Mouse (Mus musculus) megakaryocyte, embryonic 14.5 days (primary cell): ENCODE data around the gene Smtnl2. TPM values are rescaled to one million over a fixed set of nuclear protein-coding genes. Genes with fewer than 3 reads are reported as not detected.

ENCODE experiments used
- H3K27me3 ChIP-seq: replicated peaks from 2 replicates; pipeline ENCODE3; 2012; ENCODE audit warnings: inconsistent platforms
- H3K36me3 ChIP-seq: replicated peaks from 2 replicates; pipeline ENCODE3; 2012; ENCODE audit warnings: low read length, inconsistent platforms, mixed read lengths
- H3K4me1 ChIP-seq: 2 replicates; pipeline ENCODE4 v1.6.1; 2012; ENCODE audit warnings: inconsistent platforms
- H3K4me3 ChIP-seq: replicated peaks from 2 replicates; pipeline ENCODE3; 2012; ENCODE audit warnings: moderate library complexity, mild to moderate bottlenecking, inconsistent platforms
- H3K9me3 ChIP-seq: 2 replicates; pipeline ENCODE4 v1.6.1; 2012; ENCODE audit warnings: inconsistent platforms
- FLI1 ChIP-seq: IDR thresholded peaks from 2 replicates; pipeline ENCODE4 v1.6.1; 2012; ENCODE audit warnings: low read length, inconsistent platforms, mixed read lengths
- GATA1 ChIP-seq: IDR thresholded peaks from 3 replicates; pipeline ENCODE4 v1.6.1; 2012; ENCODE audit warnings: mixed read lengths, low read length, inconsistent platforms, borderline replicate concordance
- polyA plus RNA-seq: library from polyadenylated mRNA; stranded (reverse); fragments of >175 nt; gene quantifications from 2 replicates; pipeline ENCODE4 v1.2.3, GENCODE M21; 2012; ENCODE audit warnings: low replicate concordance; ENCODE audit not compliant: insufficient read depth

The Smtnl2 gene
- polyA plus RNA-seq, 1 experiment, result 0.75 TPM

DNA sequence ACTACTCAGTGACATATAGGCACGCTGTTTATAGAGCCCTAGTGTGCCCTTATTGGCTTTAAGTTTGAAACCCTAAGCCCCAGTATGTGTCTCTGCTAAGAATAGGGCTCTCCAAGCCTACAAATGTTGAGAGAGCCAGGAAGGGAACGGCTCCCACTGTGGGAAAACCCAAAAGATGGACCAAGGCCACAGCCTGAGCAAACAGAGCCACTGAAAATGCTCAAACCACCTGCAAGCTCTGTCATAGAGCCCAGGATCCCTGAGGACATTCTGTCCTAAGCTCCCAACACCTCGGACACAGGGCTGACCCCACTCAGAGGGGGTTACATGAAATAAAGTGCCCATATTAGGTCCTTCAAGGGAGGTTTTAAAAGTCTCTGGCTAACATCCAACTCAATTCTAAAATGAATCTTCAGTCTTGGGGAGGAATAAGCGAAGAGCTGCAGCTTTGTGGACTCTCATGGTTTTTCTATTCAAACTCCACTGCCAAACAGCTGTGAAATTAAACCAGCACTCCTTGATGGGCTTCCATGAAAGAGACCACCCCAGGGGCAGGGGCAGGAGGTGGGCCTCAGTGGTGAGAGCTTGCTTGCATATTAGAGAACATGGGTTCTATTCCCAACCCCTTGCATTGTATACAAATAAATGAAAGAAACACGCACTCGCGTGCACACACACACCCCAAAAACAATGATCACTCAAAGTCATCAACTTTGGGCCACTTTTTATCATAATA is 21.9 kb downstream of the Smtnl2 start:
- peaks cover 37% of the 10 kb centered on the region for H3K27me3 ChIP-seq
- no peaks in the 10 kb centered on the region for H3K36me3 ChIP-seq
- H3K4me3 ChIP-seq, result no peak overlapping the region
- H3K9me3 ChIP-seq, result no peaks in the 10 kb centered on the region
- TF ChIP-seq GATA1, result no peak
- no peak for TF ChIP-seq FLI1
- H3K4me1 ChIP-seq, result peaks cover 6% of the 10 kb centered on the region

DNA sequence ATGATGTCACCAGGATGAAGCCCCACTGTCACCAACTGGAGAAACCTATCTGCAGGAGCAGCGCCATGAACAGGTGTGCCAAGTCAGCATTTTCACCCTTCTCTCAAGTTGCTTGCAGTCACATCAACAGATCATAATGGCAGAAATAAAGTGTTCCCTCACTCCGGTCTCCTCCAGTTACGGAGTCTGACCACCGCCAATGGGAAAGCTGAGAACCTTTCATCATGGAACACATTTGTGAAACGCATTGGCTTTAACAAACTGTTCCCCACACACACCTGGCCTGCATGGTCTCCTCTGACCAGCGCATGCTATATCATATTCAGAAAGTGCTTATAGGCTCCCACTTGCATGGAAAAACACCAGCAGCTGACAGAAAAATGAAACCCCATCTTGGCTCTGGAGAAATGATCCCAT is 23.4 kb downstream of the Smtnl2 start:
- peaks cover 25% of the 10 kb centered on the region for H3K27me3 ChIP-seq
- H3K36me3 ChIP-seq, result no peaks in the 10 kb centered on the region
- TF ChIP-seq GATA1, result no peak
- no peak for TF ChIP-seq FLI1
- H3K4me3 ChIP-seq, result no peak overlapping the region
- H3K4me1 ChIP-seq, result no peaks in the 10 kb centered on the region
- no peaks in the 10 kb centered on the region for H3K9me3 ChIP-seq

DNA sequence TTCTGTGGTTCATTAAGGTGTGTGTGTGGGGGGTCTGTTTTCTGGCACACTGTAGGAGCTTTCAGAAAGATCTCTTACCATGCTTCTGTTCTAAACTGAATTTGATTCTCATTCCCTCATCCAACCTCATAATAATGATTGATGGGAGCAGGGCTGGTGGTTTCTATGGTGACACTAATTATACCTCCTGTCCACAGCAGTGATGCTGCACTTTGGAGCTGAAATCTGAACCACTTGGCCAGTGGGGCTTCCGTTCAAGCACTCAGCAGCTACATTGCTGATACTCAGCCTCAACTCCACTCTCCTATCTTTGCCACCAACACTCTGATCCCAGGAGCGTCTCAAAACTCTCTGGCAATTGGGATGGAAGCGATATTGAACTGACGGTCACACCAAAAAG is 32.2 kb downstream of the Smtnl2 start:
- H3K4me1 ChIP-seq, result peaks cover 9% of the 10 kb centered on the region
- TF ChIP-seq GATA1 (no peak), FLI1 (no peak)
- peaks cover 33% of the 10 kb centered on the region for H3K27me3 ChIP-seq
- no peak overlapping the region for H3K4me3 ChIP-seq
- H3K36me3 ChIP-seq, result no peaks in the 10 kb centered on the region
- peaks cover 8% of the 10 kb centered on the region for H3K9me3 ChIP-seq

DNA sequence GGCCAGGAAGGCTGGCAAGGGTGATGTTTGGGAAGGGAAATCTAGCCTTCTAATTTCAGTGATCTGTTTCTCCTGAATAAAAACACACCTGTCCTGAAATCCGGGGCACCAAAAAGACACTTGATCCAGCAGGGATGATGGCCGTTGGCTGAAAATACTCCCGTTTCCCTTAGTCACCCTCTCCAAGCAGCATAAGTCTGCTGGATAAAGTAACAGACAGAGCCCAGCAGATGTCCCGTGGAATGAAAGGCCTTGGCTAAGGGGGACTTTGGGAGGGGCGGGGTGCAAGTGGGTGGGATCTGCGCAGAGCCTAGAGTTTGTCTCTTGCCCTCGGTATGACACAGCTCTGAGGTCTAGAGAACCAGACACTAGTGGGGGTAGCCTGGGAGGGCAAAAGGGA is 33.3 kb downstream of the Smtnl2 start:
- TF ChIP-seq FLI1 (no peak), GATA1 (no peak)
- peaks cover 9% of the 10 kb centered on the region for H3K4me1 ChIP-seq
- H3K36me3 ChIP-seq, result no peaks in the 10 kb centered on the region
- peaks cover 33% of the 10 kb centered on the region for H3K27me3 ChIP-seq
- H3K9me3 ChIP-seq, result peaks cover 14% of the 10 kb centered on the region
- no peak overlapping the region for H3K4me3 ChIP-seq

DNA sequence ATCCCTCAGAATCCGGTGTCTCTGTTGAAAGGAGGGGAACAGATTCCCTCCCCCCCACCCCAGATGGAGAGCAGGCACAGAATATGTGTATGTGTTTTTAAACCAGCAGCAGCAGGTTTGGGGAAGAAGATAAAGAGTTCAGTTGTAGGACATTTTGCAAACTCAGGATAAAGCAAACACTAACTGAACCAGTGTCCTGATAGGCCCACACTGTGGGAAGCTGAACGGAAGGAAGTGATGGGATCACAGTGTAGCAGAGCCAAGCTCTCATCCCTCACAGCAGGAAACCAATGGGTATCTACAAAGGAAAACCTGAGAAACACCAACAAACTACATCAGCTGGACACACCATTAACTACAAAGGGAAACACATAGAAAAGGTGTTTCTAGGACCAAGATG is 35.0 kb downstream of the Smtnl2 start:
- H3K4me1 ChIP-seq, result peaks cover 9% of the 10 kb centered on the region
- H3K9me3 ChIP-seq, result peaks cover 11% of the 10 kb centered on the region
- peaks cover 30% of the 10 kb centered on the region for H3K27me3 ChIP-seq
- H3K36me3 ChIP-seq, result no peaks in the 10 kb centered on the region
- TF ChIP-seq GATA1, result no peak
- TF ChIP-seq FLI1, result no peak
- no peak overlapping the region for H3K4me3 ChIP-seq

DNA sequence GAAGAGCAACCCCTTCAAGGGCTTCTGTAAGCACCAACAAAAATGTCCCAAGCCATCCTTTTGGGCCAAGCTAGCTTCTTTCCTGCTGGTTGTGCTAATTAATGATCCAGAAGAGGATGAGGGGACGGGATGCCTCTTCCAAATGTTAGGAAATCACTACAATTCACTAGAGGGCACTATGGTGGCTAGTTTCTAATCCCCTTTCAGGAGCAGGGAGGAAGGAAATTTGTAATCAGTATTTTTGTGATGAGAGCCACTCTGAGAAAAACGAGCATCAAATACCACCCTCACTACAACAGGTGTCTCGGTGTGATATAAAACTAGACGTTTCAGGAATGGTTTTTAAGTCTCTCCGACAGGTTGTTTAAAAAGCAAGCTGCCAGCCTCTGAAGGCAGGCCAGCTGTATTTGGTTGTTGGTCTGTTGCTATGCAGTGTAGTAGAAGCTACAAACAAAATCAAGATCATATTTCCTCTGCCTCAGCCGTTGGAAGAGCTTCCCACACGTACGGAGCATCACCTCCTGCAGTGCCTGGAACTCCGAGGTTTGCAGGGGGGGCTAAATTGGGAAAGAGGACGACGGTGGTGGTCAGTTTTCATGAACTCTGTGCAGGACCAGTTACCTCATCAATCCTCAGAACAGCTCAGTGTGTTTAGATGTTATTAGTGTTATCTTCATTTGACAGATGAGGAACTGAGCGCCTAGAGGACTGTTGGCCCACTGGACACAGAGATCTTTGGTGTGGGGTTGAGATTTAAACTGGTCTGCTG is 41.4 kb downstream of the Smtnl2 start:
- Histone ChIP-seq H3K27me3 (peaks cover 47% of the 10 kb centered on the region), H3K4me3 (no peak overlapping the region)
- TF ChIP-seq GATA1 (no peak), FLI1 (no peak)

DNA sequence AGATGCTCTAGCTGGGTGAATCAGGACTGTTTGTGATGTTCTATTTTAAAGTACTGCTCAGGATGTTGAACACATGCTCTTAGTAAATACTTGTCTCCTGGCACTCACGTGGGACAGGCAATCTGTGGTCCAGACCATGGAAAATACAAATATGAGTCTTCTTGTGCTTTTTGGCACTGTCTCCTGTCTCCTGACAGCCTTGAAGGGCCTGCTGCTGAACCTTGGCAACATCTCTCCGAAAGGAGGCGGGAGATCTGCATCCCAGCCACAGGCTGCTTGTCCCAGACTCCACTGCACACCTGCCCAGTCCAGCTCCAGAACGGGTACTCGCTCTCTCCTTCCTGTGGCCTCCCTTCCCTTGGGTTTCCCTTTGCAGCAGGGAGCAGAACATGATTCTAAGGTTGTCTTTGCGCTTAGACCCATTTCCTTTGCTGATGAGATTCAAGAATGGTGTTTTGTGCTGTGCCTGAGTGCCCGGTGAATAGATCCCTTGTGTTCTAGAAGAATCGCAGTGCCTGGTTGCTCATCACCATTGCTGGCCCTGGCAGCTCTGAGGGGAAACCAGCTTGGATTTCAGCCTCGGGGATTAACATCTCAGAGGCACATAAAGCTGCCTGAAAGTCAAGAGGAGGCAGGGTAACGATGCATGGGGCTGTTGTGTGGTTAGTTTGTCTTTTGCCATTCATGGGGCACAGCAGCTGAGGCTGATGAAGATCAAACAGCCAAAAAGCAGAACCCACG is 43.4 kb downstream of the Smtnl2 start:
- no peak for TF ChIP-seq GATA1
- no peak for TF ChIP-seq FLI1
- Histone ChIP-seq H3K4me3 (no peak overlapping the region), H3K9me3 (no peaks in the 10 kb centered on the region), H3K36me3 (no peaks in the 10 kb centered on the region), H3K27me3 (peaks cover 54% of the 10 kb centered on the region), H3K4me1 (no peaks in the 10 kb centered on the region)

More for the DNA sequence above, 41.4 kb downstream of the Smtnl2 start:
- no peaks in the 10 kb centered on the region for H3K36me3 ChIP-seq
- peaks cover 10% of the 10 kb centered on the region for H3K9me3 ChIP-seq
- H3K4me1 ChIP-seq, result no peaks in the 10 kb centered on the region

DNA sequence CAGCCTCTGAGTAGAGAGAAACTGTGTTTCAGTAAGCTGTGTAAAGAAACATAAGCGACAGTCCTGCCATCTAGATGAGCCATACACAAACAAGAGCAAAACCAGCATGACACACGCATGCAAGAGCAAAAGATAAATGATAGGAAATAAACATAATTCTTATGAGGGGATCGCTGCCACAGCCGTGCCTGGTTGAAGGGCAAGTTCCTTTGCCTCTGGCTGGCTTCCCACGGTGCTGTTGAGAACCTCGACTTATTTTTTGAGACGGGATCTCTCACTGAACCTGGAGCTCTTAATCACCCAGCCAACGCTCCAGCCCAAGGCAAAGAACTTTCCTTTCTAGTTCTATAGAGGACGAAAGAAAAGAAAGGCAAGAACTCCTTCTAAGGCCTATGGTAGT is 45.4 kb downstream of the Smtnl2 start:
- Histone ChIP-seq H3K9me3 (no peaks in the 10 kb centered on the region), H3K27me3 (peaks cover 64% of the 10 kb centered on the region), H3K36me3 (no peaks in the 10 kb centered on the region), H3K4me3 (no peak overlapping the region), H3K4me1 (peaks cover 9% of the 10 kb centered on the region)
- TF ChIP-seq FLI1 (no peak), GATA1 (no peak)

DNA sequence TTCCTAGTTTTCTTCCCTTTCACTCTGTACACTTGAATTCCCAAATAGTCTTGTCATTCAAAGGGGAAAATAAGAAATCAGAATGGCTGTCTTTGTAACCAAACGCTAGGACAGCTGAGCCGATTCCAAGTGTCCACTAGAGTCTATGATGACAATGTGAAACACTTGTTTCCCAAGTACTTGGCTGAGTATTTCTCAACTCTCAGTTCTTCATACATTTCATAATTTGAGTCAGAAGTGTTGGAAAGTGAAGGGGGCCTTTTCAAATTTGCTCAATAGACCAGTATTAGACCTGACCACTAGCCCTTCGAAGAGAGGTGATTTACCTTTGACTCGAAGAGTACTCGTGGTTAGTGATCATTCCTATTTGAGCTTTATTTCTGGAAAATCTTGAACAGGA is 47.0 kb downstream of the Smtnl2 start:
- no peak for TF ChIP-seq FLI1
- TF ChIP-seq GATA1, result no peak
- Histone ChIP-seq H3K27me3 (peaks cover 62% of the 10 kb centered on the region), H3K36me3 (no peaks in the 10 kb centered on the region), H3K4me1 (peaks cover 9% of the 10 kb centered on the region), H3K9me3 (no peaks in the 10 kb centered on the region), H3K4me3 (no peak overlapping the region)
